Mouse (Mus musculus): ENCODE measurements around the gene Hmga2. TPM values are rescaled to one million over a fixed set of nuclear protein-coding genes. Genes with fewer than 3 reads are reported as not detected.

Hmga2 gene
- polyA plus RNA-seq, 1 experiment from 2014 or later: 4.6 TPM

DNA sequence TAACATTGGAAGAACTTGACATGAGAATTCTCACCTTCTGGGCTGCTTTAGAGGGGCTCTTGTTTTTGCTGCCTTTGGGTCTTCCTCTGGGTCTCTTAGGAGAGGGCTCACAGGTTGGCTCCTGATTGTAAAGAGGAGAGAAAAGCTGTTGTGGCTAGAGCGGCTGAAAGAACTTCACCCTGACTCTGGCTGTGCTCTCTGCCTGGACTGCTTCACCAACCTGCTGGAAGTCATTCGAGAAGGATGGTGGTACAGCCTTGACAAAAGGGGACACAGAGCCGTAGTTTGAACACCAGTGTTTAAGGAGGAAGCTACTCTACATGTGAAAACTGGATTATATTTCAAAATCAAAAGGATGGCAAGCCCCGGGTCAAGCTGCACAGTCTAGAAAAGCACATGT, 3.1 kb downstream of the Hmga2 start:
- no peaks in the 10 kb centered on the region for H3K27me3 ChIP-seq (ENCODE audit: control insufficient read depth, insufficient read depth, low read length)
- H3K4me3 ChIP-seq (ENCODE audit: control insufficient read depth in 1 of 2, insufficient read depth in 1 of 2, low read depth in 1 of 2, low read length in 2 of 2): no peak overlapping the region
- H3K9ac ChIP-seq (ENCODE audit: low read length): no peak overlapping the region
- H3K27ac ChIP-seq (replicated peaks in 1 of 2; ENCODE audit: control insufficient read depth in 1 of 2, insufficient read depth in 1 of 2, low read depth in 2 of 2, low read length in 2 of 2): no peak overlapping the region
- peak overlapping the region; percentile 100 for H3K4me2 ChIP-seq (ENCODE audit: low read length)
- ATAC-seq (ENCODE audit: insufficient number of reproducible peaks, insufficient read depth, low FRiP score, low read depth): no peak
- WGBS: 40% methylated on average over 4 of the region's 4 CpGs
- peaks cover 0 to 4% of the 10 kb centered on the region in 2 experiments; a peak in 1 of 4 replicates for H3K4me1 ChIP-seq (ENCODE audit: control insufficient read depth in 2 of 2, insufficient read depth in 2 of 2, low read length in 2 of 2)
- H3K9me3 ChIP-seq (ENCODE audit: control insufficient read depth, low read length): no peaks in the 10 kb centered on the region
- peaks cover 12% of the 10 kb centered on the region; the same call in 1 of the 2 replicates for H3K36me3 ChIP-seq (ENCODE audit: control insufficient read depth, insufficient read depth, low read length)

GRCm38 (mm10) chr10:120472606-120473005, 3.7 kb downstream of the Hmga2 start:
- ATAC-seq (ENCODE audit: insufficient number of reproducible peaks, insufficient read depth, low FRiP score, low read depth): no peak
- H3K4me3 ChIP-seq (ENCODE audit: control insufficient read depth in 1 of 2, insufficient read depth in 1 of 2, low read depth in 1 of 2, low read length in 2 of 2): no peak overlapping the region
- H3K4me1 ChIP-seq (ENCODE audit: control insufficient read depth in 2 of 2, insufficient read depth in 2 of 2, low read length in 2 of 2): peaks cover 0 to 3% of the 10 kb centered on the region in 2 experiments; a peak in 1 of 4 replicates
- H3K36me3 ChIP-seq (ENCODE audit: control insufficient read depth, insufficient read depth, low read length): peaks cover 12% of the 10 kb centered on the region; the same call in 1 of the 2 replicates
- WGBS: 74% methylated on average over 2 of the region's 2 CpGs
- no peaks in the 10 kb centered on the region for H3K27me3 ChIP-seq (ENCODE audit: control insufficient read depth, insufficient read depth, low read length)
- no peak overlapping the region for H3K9ac ChIP-seq (ENCODE audit: low read length)
- no peak overlapping the region for H3K4me2 ChIP-seq (ENCODE audit: low read length)
- H3K9me3 ChIP-seq (ENCODE audit: control insufficient read depth, low read length): no peaks in the 10 kb centered on the region
- no peak overlapping the region for H3K27ac ChIP-seq (replicated peaks in 1 of 2; ENCODE audit: control insufficient read depth in 1 of 2, insufficient read depth in 1 of 2, low read depth in 2 of 2, low read length in 2 of 2)

GRCm38 (mm10) chr10:120465121-120465520, 11.1 kb downstream of the Hmga2 start:
- H3K27me3 ChIP-seq (ENCODE audit: control insufficient read depth, insufficient read depth, low read length): no peaks in the 10 kb centered on the region
- WGBS: 70% methylated on average over 5 of the region's 5 CpGs
- no peak for ATAC-seq (ENCODE audit: insufficient number of reproducible peaks, insufficient read depth, low FRiP score, low read depth)
- no peak overlapping the region for H3K9ac ChIP-seq (ENCODE audit: low read length)
- H3K9me3 ChIP-seq (ENCODE audit: control insufficient read depth, low read length): no peaks in the 10 kb centered on the region
- H3K4me3 ChIP-seq (ENCODE audit: control insufficient read depth in 1 of 2, insufficient read depth in 1 of 2, low read depth in 1 of 2, low read length in 2 of 2): no peak overlapping the region
- no peak overlapping the region for H3K4me2 ChIP-seq (ENCODE audit: low read length)
- peaks cover 14% of the 10 kb centered on the region; the same call in 1 of the 2 replicates for H3K36me3 ChIP-seq (ENCODE audit: control insufficient read depth, insufficient read depth, low read length)
- H3K27ac ChIP-seq (replicated peaks in 1 of 2; ENCODE audit: control insufficient read depth in 1 of 2, insufficient read depth in 1 of 2, low read depth in 2 of 2, low read length in 2 of 2): no peak overlapping the region
- peaks cover 2 to 9% of the 10 kb centered on the region in 2 experiments; a peak in 3 of 4 replicates for H3K4me1 ChIP-seq (ENCODE audit: control insufficient read depth in 2 of 2, insufficient read depth in 2 of 2, low read length in 2 of 2)

DNA sequence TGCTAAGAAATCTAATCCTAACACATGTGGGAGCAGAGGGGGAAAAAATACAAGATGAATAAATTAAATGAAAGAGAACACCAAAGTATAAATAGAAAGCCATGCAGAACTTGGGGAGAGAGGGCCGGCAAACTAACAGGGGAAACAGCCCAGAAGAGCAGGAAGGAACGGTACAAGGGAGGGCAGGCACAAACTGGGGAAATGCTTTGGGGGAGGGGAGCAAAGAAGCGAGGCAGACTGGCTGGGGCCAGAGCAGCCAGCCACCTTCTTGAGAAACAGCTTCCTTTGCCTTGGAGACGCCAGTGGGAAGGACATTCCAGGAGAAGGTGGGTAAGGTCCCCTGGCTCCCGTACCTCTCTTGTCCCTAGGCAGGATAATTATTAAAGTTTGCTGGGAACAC, 14.5 kb downstream of the Hmga2 start:
- 0 out of 2 replicates have a peak overlapping the region, but pooled peaks have one; percentile 2 for H3K9ac ChIP-seq (ENCODE audit: low read length)

GRCm38 (mm10) chr10:120461301-120461700, 15.0 kb downstream of the Hmga2 start:
- Histone ChIP-seq H3K27me3 (ENCODE audit: control insufficient read depth, insufficient read depth, low read length) (no peaks in the 10 kb centered on the region), H3K4me2 (ENCODE audit: low read length) (peak overlapping the region; percentile 14; the same call in 1 of the 2 replicates), H3K27ac (replicated peaks in 1 of 2; ENCODE audit: control insufficient read depth in 1 of 2, insufficient read depth in 1 of 2, low read depth in 2 of 2, low read length in 2 of 2) (peak overlapping the region in 1 of 2 experiments; percentile 43; a peak in 2 of 4 replicates), H3K9ac (ENCODE audit: low read length) (no peak overlapping the region), H3K4me3 (ENCODE audit: control insufficient read depth in 1 of 2, insufficient read depth in 1 of 2, low read depth in 1 of 2, low read length in 2 of 2) (no peak overlapping the region), H3K9me3 (ENCODE audit: control insufficient read depth, low read length) (no peaks in the 10 kb centered on the region), H3K4me1 (ENCODE audit: control insufficient read depth in 2 of 2, insufficient read depth in 2 of 2, low read length in 2 of 2) (peaks cover 2 to 16% of the 10 kb centered on the region in 2 experiments), H3K36me3 (ENCODE audit: control insufficient read depth, insufficient read depth, low read length) (0 out of 2 replicates have a peak, but pooled peaks cover 3% of the 10 kb centered on the region)
- WGBS: 76% methylated on average over 5 of the region's 5 CpGs
- ATAC-seq (ENCODE audit: insufficient number of reproducible peaks, insufficient read depth, low FRiP score, low read depth): no peak

More for the DNA sequence above, 14.5 kb downstream of the Hmga2 start:
- Histone ChIP-seq H3K9me3 (ENCODE audit: control insufficient read depth, low read length) (no peaks in the 10 kb centered on the region), H3K36me3 (ENCODE audit: control insufficient read depth, insufficient read depth, low read length) (0 out of 2 replicates have a peak, but pooled peaks cover 3% of the 10 kb centered on the region), H3K4me1 (ENCODE audit: control insufficient read depth in 2 of 2, insufficient read depth in 2 of 2, low read length in 2 of 2) (peaks cover 2 to 16% of the 10 kb centered on the region in 2 experiments), H3K4me3 (ENCODE audit: control insufficient read depth in 1 of 2, insufficient read depth in 1 of 2, low read depth in 1 of 2, low read length in 2 of 2) (no peak overlapping the region), H3K27me3 (ENCODE audit: control insufficient read depth, insufficient read depth, low read length) (no peaks in the 10 kb centered on the region), H3K4me2 (ENCODE audit: low read length) (peak overlapping the region; percentile 14; the same call in 1 of the 2 replicates), H3K27ac (replicated peaks in 1 of 2; ENCODE audit: control insufficient read depth in 1 of 2, insufficient read depth in 1 of 2, low read depth in 2 of 2, low read length in 2 of 2) (peak overlapping the region in 1 of 2 experiments; percentile 43; a peak in 2 of 4 replicates)
- ATAC-seq (ENCODE audit: insufficient number of reproducible peaks, insufficient read depth, low FRiP score, low read depth): no peak
- 20% methylated on average over 5 of the region's 5 CpGs for WGBS

DNA sequence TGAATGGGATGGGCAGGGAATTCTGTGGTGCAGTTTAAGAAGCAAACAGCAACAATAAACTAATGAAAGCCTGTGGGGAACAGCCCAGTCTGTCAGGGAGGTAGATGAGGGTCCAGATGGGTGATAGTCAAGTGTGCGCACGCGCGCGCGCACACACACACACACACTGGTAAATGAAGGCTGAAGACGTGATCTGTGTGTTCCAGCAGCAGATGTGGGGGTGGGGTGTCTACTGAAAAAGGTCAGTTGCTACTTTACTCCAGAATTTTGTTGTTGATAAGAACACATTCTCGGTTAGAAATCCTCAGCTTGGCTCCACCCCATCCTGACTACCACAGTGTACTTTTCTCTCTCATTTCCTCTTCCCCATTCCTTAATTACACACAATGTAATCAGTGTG, 17.4 kb downstream of the Hmga2 start:
- Histone ChIP-seq H3K36me3 (ENCODE audit: control insufficient read depth, insufficient read depth, low read length) (0 out of 2 replicates have a peak, but pooled peaks cover 7% of the 10 kb centered on the region), H3K9ac (ENCODE audit: low read length) (no peak overlapping the region), H3K27ac (replicated peaks in 1 of 2; ENCODE audit: control insufficient read depth in 1 of 2, insufficient read depth in 1 of 2, low read depth in 2 of 2, low read length in 2 of 2) (no peak overlapping the region), H3K4me3 (ENCODE audit: control insufficient read depth in 1 of 2, insufficient read depth in 1 of 2, low read depth in 1 of 2, low read length in 2 of 2) (no peak overlapping the region), H3K4me1 (ENCODE audit: control insufficient read depth in 2 of 2, insufficient read depth in 2 of 2, low read length in 2 of 2) (peaks cover 2 to 16% of the 10 kb centered on the region in 2 experiments), H3K9me3 (ENCODE audit: control insufficient read depth, low read length) (no peaks in the 10 kb centered on the region), H3K4me2 (ENCODE audit: low read length) (no peak overlapping the region), H3K27me3 (ENCODE audit: control insufficient read depth, insufficient read depth, low read length) (no peaks in the 10 kb centered on the region)
- WGBS: 85% methylated on average over 8 of the region's 8 CpGs
- no peak for ATAC-seq (ENCODE audit: insufficient number of reproducible peaks, insufficient read depth, low FRiP score, low read depth)

GRCm38 (mm10) chr10:120449661-120450284, 26.5 kb downstream of the Hmga2 start:
- no peak for ATAC-seq (ENCODE audit: insufficient number of reproducible peaks, insufficient read depth, low FRiP score, low read depth)
- no peaks in the 10 kb centered on the region for H3K4me1 ChIP-seq (ENCODE audit: control insufficient read depth in 2 of 2, insufficient read depth in 2 of 2, low read length in 2 of 2)
- H3K27ac ChIP-seq (replicated peaks in 1 of 2; ENCODE audit: control insufficient read depth in 1 of 2, insufficient read depth in 1 of 2, low read depth in 2 of 2, low read length in 2 of 2): no peak overlapping the region
- no peak overlapping the region for H3K4me3 ChIP-seq (ENCODE audit: control insufficient read depth in 1 of 2, insufficient read depth in 1 of 2, low read depth in 1 of 2, low read length in 2 of 2)
- no peaks in the 10 kb centered on the region for H3K27me3 ChIP-seq (ENCODE audit: control insufficient read depth, insufficient read depth, low read length)
- 67% methylated on average over 19 of the region's 19 CpGs for WGBS
- peak overlapping the region; percentile 31; the same call in 1 of the 2 replicates for H3K4me2 ChIP-seq (ENCODE audit: low read length)
- 0 out of 2 replicates have a peak, but pooled peaks cover 4% of the 10 kb centered on the region for H3K36me3 ChIP-seq (ENCODE audit: control insufficient read depth, insufficient read depth, low read length)
- H3K9ac ChIP-seq (ENCODE audit: low read length): no peak overlapping the region
- H3K9me3 ChIP-seq (ENCODE audit: control insufficient read depth, low read length): no peaks in the 10 kb centered on the region
